Mouse (Mus musculus): Measurements from ENCODE around the gene Cst12.
"Not testable (repeated sequence)": the region's sequence is repeated elsewhere in the genome, so short reads cannot be mapped to it uniquely, and the experiment has no call there.

Gene Cst12

GRCm38 (mm10) chr2:148789142-148789541 lies at the start of gene Cst12:
Gene Cst12 (plus strand): TSS chr2:148789361.
- no peak for DNase-seq

GRCm38 (mm10) chr2:148743001-148743400 lies 46.2 kb upstream of the Cst12 start:
- DNase-seq = no peak

DNA sequence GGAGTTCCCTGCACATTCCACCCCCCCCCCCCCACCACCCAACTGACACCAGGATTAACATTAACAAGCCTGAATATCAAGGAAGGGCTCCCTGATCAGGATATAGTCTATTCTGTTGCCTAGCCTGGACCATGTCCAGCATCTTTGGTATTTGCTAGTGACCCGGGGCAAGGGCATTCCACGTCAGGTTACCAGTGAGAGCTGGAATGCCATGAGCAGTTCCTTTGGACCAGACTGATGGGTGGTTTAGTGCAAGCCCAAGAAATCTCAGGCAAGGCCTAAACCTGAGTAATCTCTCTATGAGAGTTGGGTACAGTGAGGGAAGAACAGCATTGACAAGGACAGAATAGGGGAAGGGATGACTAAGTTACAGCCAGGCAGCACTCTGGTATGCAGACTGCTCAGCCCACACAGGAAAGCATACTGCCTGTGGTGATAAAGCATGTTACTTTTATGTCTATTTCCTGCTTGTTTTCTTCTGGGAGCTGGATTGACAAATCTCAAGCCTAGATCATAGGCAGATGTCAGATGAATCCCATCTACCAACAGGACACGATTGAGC lies 45.2 kb upstream of the Cst12 start:
- no peak for DNase-seq

- DNase-seq = no peak
Observed at GRCm38 (mm10) chr2:148750058-148750457, 39.1 kb upstream of the Cst12 start, which contains the start of gene Cstl1. Gene Cstl1 (plus strand): TSS chr2:148750358.

DNA sequence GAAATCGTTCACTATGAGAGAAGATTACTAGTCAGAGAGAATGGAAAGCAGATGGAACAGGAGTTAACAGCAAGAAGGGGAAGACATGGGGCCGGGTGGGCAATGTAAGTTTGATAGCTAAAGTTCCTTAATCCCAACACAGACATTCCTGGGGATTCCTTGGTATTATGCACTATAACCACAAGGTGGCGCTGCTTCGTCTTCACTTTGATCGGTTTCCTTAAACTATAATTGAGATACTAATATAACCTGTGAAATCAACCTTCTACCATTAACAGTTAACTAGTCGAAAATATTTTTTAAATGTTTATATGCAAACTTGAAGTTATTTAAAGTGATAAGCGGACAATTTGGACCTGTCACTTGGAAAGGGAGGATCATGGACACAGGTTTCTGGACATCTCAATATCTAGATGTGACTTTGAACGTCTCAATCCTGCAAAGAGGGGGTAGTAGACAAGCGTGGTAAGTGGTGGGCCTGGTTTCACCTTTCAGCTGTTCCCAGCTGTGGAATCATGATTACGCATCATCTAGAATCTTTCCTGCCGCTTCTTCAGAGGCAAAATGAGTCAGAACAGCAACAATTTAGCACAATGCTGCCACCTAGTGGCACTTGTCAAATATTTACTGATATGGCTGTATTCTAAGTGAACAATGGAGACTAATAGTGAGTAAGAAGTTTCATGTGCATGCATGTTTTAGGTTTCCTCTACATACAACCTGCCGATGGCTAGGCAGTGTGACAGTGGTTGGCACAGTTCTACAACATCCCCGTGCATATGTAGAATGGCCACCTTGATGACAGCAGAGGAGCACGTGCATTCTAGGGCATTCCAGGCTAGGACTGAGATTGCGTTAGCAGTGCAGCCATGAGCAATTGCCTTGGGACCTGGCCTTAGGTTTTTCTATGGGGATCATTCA lies 37.0 kb upstream of the Cst12 start:
- peak in 1 of 2 experiments; percentile 62 for DNase-seq

GRCm38 (mm10) chr2:148754310-148754846 lies 34.8 kb upstream of the Cst12 start:
- DNase-seq = no peak

GRCm38 (mm10) chr2:148763648-148764388 lies 25.3 kb upstream of the Cst12 start:
- DNase-seq = peak; percentile 33

GRCm38 (mm10) chr2:148771397-148771796 lies 17.8 kb upstream of the Cst12 start, which contains the start of gene Cst11:
Gene Cst11 (minus strand): TSS chr2:148771497.
- not testable (repeated sequence) for DNase-seq

GRCm38 (mm10) chr2:148781709-148782108 lies 7.5 kb upstream of the Cst12 start, which contains the start of gene 8030411F24Rik:
Gene 8030411F24Rik (plus strand): TSS chr2:148782009.
- DNase-seq = no peak

DNA sequence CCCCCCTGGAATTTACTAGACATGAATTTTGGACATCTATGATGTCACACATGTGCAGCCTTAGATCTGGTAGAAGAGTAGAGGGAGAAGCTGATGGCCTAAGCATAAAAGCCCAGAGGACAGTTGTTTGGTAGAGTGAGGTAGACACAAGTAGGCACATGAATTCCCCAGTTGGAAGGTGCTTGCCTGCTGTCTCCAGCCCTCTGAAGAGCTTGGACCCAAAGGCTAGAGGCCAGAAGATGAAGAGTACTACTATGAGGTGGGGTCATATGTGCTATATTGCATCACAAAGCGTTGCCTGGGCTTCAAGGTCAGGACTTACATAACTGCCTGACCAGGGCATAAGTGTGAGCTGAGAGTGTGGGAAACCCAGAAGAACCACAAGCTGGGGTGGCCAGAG lies 9.3 kb downstream of the Cst12 start, which contains the start of gene Cst8:
TSS of gene Cst8 (plus strand) at position 301 of the 400 bp plus-strand sequence.
- no peak for DNase-seq

GRCm38 (mm10) chr2:148801491-148801921 lies 12.3 kb downstream of the Cst12 start:
- no peak for DNase-seq

- DNase-seq = no peak
Observed at GRCm38 (mm10) chr2:148806696-148807095, 17.5 kb downstream of the Cst12 start.

- no peak for DNase-seq
Observed at GRCm38 (mm10) chr2:148819909-148820308, 30.7 kb downstream of the Cst12 start, which contains the start of gene Cst13. Gene Cst13 (plus strand): TSS chr2:148820081.

GRCm38 (mm10) chr2:148825986-148826385 lies 36.8 kb downstream of the Cst12 start:
- no peak for DNase-seq

GRCm38 (mm10) chr2:148834912-148835311 lies 45.8 kb downstream of the Cst12 start, which contains the start of gene Cst9:
Gene Cst9 (plus strand): TSS chr2:148835147.
- DNase-seq = no peak

GRCm38 (mm10) chr2:148838075-148838777 lies 49.1 kb downstream of the Cst12 start:
- no peak for DNase-seq

- no peak for DNase-seq
Observed at GRCm38 (mm10) chr2:148839224-148839623, 50.1 kb downstream of the Cst12 start.

Measured in spleen, adult 18-20 months (tissue).